Mouse (Mus musculus): Measurements from ENCODE around the gene Coro2a. TPM values are rescaled to one million over a fixed set of nuclear protein-coding genes. Genes with fewer than 3 reads are reported as not detected.

Gene Coro2a
- polyA plus RNA-seq (2012; ENCODE audit: low replicate concordance), result 19.0 and 21.1 TPM in 2 replicates

GRCm38 (mm10) chr4:46601844-46602423, at the start of gene Coro2a:
TSS of gene Coro2a (minus strand) at chr4:46602202.

GRCm38 (mm10) chr4:46650086-46650753, 48.2 kb upstream of the Coro2a start, which contains the start of gene Tbc1d2:
TSS of gene Tbc1d2 (minus strand) at chr4:46650209.

GRCm38 (mm10) chr4:46535840-46536361, 66.1 kb downstream of the Coro2a start, which contains the start of gene Trim14:
TSS of gene Trim14 (minus strand) at chr4:46536141.

GRCm38 (mm10) chr4:46489028-46489925, 112.7 kb downstream of the Coro2a start, which contains the start of gene Nans:
TSS of gene Nans (plus strand) at chr4:46489248.

Other genes with a start within 250 kb of the Coro2a start
- 1.8 and 5.7 TPM in 2 replicates for gene Trmo, start 212.8 kb downstream of the Coro2a start, polyA plus RNA-seq (2012; ENCODE audit: low replicate concordance)
- 0.38 and 14.6 TPM in 2 replicates for gene Hemgn, start 188.7 kb downstream of the Coro2a start, polyA plus RNA-seq (2012; ENCODE audit: low replicate concordance)
- gene Anp32b, start 151.3 kb downstream of the Coro2a start, polyA plus RNA-seq (2012; ENCODE audit: low replicate concordance), result 243 and 479 TPM in 2 replicates
- 27.5 and 28.7 TPM in 2 replicates for gene Nans, start 113.0 kb downstream of the Coro2a start, polyA plus RNA-seq (2012; ENCODE audit: low replicate concordance)
- gene Trim14, start 66.1 kb downstream of the Coro2a start, polyA plus RNA-seq (2012; ENCODE audit: low replicate concordance), result 36.9 and 66.7 TPM in 2 replicates
- gene Tbc1d2, start 48.0 kb upstream of the Coro2a start, polyA plus RNA-seq (2012; ENCODE audit: low replicate concordance), result 1.6 and 3.6 TPM in 2 replicates

All from hematopoietic multipotent progenitor cell, adult 10-12 weeks (in vitro differentiated cells).